Mouse (Mus musculus): ENCODE measurements at regions not wholly inside any gene's neighbourhood (a gene's known extent, or its start where the extent isn't known, plus 50 kb on each side); places are given as distances from the start of the nearest gene placed in this dataset.

- Histone ChIP-seq H3K4me1 (replicated peaks; ENCODE audit: control insufficient read depth, insufficient read depth, low read length) (peaks cover 28% of the 10 kb centered on the region), H3K4me3 (ENCODE audit: low read depth, low read length) (no peak overlapping the region), H3K36me3 (ENCODE audit: control insufficient read depth, insufficient read depth, low read length) (no peaks in the 10 kb centered on the region), H3K27me3 (ENCODE audit: control insufficient read depth, insufficient read depth, low read length) (0 out of 2 replicates have a peak, but pooled peaks cover 2% of the 10 kb centered on the region), H3K4me2 (ENCODE audit: low read depth, low read length, severe bottlenecking) (peak overlapping the region; percentile 41), H3K27ac (ENCODE audit: low read depth, low read length) (peak overlapping the region; percentile 65), H3K9ac (ENCODE audit: low read length) (no peak overlapping the region), H3K9me3 (ENCODE audit: control insufficient read depth, low read length) (no peaks in the 10 kb centered on the region)
- WGBS = 5% methylated on average over 9 of the region's 9 CpGs
- peak; percentile 18; the same call in 1 of the 2 replicates for ATAC-seq (replicated peaks; ENCODE audit: low FRiP score)
- DNase-seq (ENCODE audit: low spot score) = peak; percentile 67
These were observed 93.4 kb downstream of the Tmco5 start for GRCm38 (mm10) chr2:116971666-116972613.

- Histone ChIP-seq H3K36me3 (ENCODE audit: control insufficient read depth, insufficient read depth, low read length) (no peaks in the 10 kb centered on the region), H3K4me2 (ENCODE audit: low read depth, low read length, severe bottlenecking) (peak overlapping the region; percentile 41), H3K9ac (ENCODE audit: low read length) (no peak overlapping the region), H3K4me1 (replicated peaks; ENCODE audit: control insufficient read depth, insufficient read depth, low read length) (peaks cover 33% of the 10 kb centered on the region), H3K27me3 (ENCODE audit: control insufficient read depth, insufficient read depth, low read length) (0 out of 2 replicates have a peak, but pooled peaks cover 2% of the 10 kb centered on the region), H3K27ac (ENCODE audit: low read depth, low read length) (peak overlapping the region; percentile 65), H3K9me3 (ENCODE audit: control insufficient read depth, low read length) (no peaks in the 10 kb centered on the region), H3K4me3 (ENCODE audit: low read depth, low read length) (no peak overlapping the region)
- ATAC-seq (replicated peaks; ENCODE audit: low FRiP score) (peak; percentile 42), DNase-seq (ENCODE audit: low spot score) (peak; percentile 63)
- WGBS = under 1% methylated on average over 6 of the region's 6 CpGs
These were observed 94.1 kb downstream of the Tmco5 start for GRCm38 (mm10) chr2:116972614-116972985.

GRCm38 (mm10) chr2:116973441-116973840, 95.0 kb downstream of the Tmco5 start:
- Histone ChIP-seq H3K27me3 (ENCODE audit: control insufficient read depth, insufficient read depth, low read length) (0 out of 2 replicates have a peak, but pooled peaks cover 2% of the 10 kb centered on the region), H3K36me3 (ENCODE audit: control insufficient read depth, insufficient read depth, low read length) (no peaks in the 10 kb centered on the region), H3K4me1 (replicated peaks; ENCODE audit: control insufficient read depth, insufficient read depth, low read length) (peaks cover 39% of the 10 kb centered on the region), H3K4me2 (ENCODE audit: low read depth, low read length, severe bottlenecking) (no peak overlapping the region), H3K4me3 (ENCODE audit: low read depth, low read length) (no peak overlapping the region), H3K27ac (ENCODE audit: low read depth, low read length) (no peak overlapping the region), H3K9me3 (ENCODE audit: control insufficient read depth, low read length) (no peaks in the 10 kb centered on the region), H3K9ac (ENCODE audit: low read length) (no peak overlapping the region)
- WGBS = 16% methylated on average over 3 of the region's 3 CpGs
- DNase-seq (ENCODE audit: low spot score) (no peak), ATAC-seq (replicated peaks; ENCODE audit: low FRiP score) (no peak)

- DNase-seq (ENCODE audit: low spot score) (no peak), ATAC-seq (replicated peaks; ENCODE audit: low FRiP score) (no peak)
- Histone ChIP-seq H3K4me2 (ENCODE audit: low read depth, low read length, severe bottlenecking) (no peak overlapping the region), H3K9ac (ENCODE audit: low read length) (no peak overlapping the region; the same call in 1 of the 2 replicates), H3K4me1 (replicated peaks; ENCODE audit: control insufficient read depth, insufficient read depth, low read length) (peaks cover 39% of the 10 kb centered on the region), H3K4me3 (ENCODE audit: low read depth, low read length) (no peak overlapping the region), H3K36me3 (ENCODE audit: control insufficient read depth, insufficient read depth, low read length) (no peaks in the 10 kb centered on the region), H3K9me3 (ENCODE audit: control insufficient read depth, low read length) (no peaks in the 10 kb centered on the region), H3K27ac (ENCODE audit: low read depth, low read length) (no peak overlapping the region), H3K27me3 (ENCODE audit: control insufficient read depth, insufficient read depth, low read length) (0 out of 2 replicates have a peak, but pooled peaks cover 2% of the 10 kb centered on the region)
- 65% methylated on average over 9 of the region's 9 CpGs for WGBS
These were observed 95.7 kb downstream of the Tmco5 start for GRCm38 (mm10) chr2:116974152-116974551.

- Histone ChIP-seq H3K4me1 (replicated peaks; ENCODE audit: control insufficient read depth, insufficient read depth, low read length) (peaks cover 41% of the 10 kb centered on the region), H3K4me3 (ENCODE audit: low read depth, low read length) (no peak overlapping the region; the same call in 1 of the 2 replicates), H3K27ac (ENCODE audit: low read depth, low read length) (peak overlapping the region; percentile 98), H3K27me3 (ENCODE audit: control insufficient read depth, insufficient read depth, low read length) (no peaks in the 10 kb centered on the region), H3K9ac (ENCODE audit: low read length) (peak overlapping the region; percentile 65), H3K9me3 (ENCODE audit: control insufficient read depth, low read length) (no peaks in the 10 kb centered on the region), H3K36me3 (ENCODE audit: control insufficient read depth, insufficient read depth, low read length) (no peaks in the 10 kb centered on the region), H3K4me2 (ENCODE audit: low read depth, low read length, severe bottlenecking) (peak overlapping the region; percentile 61)
- ATAC-seq (replicated peaks; ENCODE audit: low FRiP score) (no peak), DNase-seq (ENCODE audit: low spot score) (no peak)
- 8% methylated on average over 7 of the region's 7 CpGs for WGBS
These were observed 96.1 kb downstream of the Tmco5 start for GRCm38 (mm10) chr2:116974569-116975060.

- Histone ChIP-seq H3K27me3 (ENCODE audit: control insufficient read depth, insufficient read depth, low read length) (no peaks in the 10 kb centered on the region), H3K4me3 (ENCODE audit: low read depth, low read length) (peak overlapping the region; percentile 34), H3K4me2 (ENCODE audit: low read depth, low read length, severe bottlenecking) (peak overlapping the region; percentile 61), H3K27ac (ENCODE audit: low read depth, low read length) (peak overlapping the region; percentile 98), H3K4me1 (replicated peaks; ENCODE audit: control insufficient read depth, insufficient read depth, low read length) (peaks cover 44% of the 10 kb centered on the region), H3K36me3 (ENCODE audit: control insufficient read depth, insufficient read depth, low read length) (no peaks in the 10 kb centered on the region), H3K9ac (ENCODE audit: low read length) (peak overlapping the region; percentile 65), H3K9me3 (ENCODE audit: control insufficient read depth, low read length) (no peaks in the 10 kb centered on the region)
- DNase-seq (ENCODE audit: low spot score) (no peak), ATAC-seq (replicated peaks; ENCODE audit: low FRiP score) (peak; percentile 13; the same call in 1 of the 2 replicates)
- WGBS = under 1% methylated on average over 14 of the region's 14 CpGs
These were observed 96.7 kb downstream of the Tmco5 start for GRCm38 (mm10) chr2:116975091-116975600.

- H3K4me3 ChIP-seq (ENCODE audit: low read depth, low read length) = peak overlapping the region; percentile 34
- H3K27me3 ChIP-seq (ENCODE audit: control insufficient read depth, insufficient read depth, low read length) = no peaks in the 10 kb centered on the region
- peak overlapping the region; percentile 65 for H3K9ac ChIP-seq (ENCODE audit: low read length)
- no peaks in the 10 kb centered on the region for H3K36me3 ChIP-seq (ENCODE audit: control insufficient read depth, insufficient read depth, low read length)
- ATAC-seq (replicated peaks; ENCODE audit: low FRiP score) (peak; percentile 91), DNase-seq (ENCODE audit: low spot score) (peak; percentile 96)
- peaks cover 44% of the 10 kb centered on the region for H3K4me1 ChIP-seq (replicated peaks; ENCODE audit: control insufficient read depth, insufficient read depth, low read length)
- peak overlapping the region; percentile 98 for H3K27ac ChIP-seq (ENCODE audit: low read depth, low read length)
- under 1% methylated on average over 54 of the region's 54 CpGs for WGBS
- H3K9me3 ChIP-seq (ENCODE audit: control insufficient read depth, low read length) = no peaks in the 10 kb centered on the region
- peak overlapping the region; percentile 61 for H3K4me2 ChIP-seq (ENCODE audit: low read depth, low read length, severe bottlenecking)
These were observed 97.3 kb downstream of the Tmco5 start for GRCm38 (mm10) chr2:116975601-116976431.

- Histone ChIP-seq H3K27ac (ENCODE audit: low read depth, low read length) (peak overlapping the region; percentile 98), H3K36me3 (ENCODE audit: control insufficient read depth, insufficient read depth, low read length) (no peaks in the 10 kb centered on the region), H3K9me3 (ENCODE audit: control insufficient read depth, low read length) (no peaks in the 10 kb centered on the region), H3K4me1 (replicated peaks; ENCODE audit: control insufficient read depth, insufficient read depth, low read length) (peaks cover 44% of the 10 kb centered on the region), H3K27me3 (ENCODE audit: control insufficient read depth, insufficient read depth, low read length) (no peaks in the 10 kb centered on the region), H3K9ac (ENCODE audit: low read length) (peak overlapping the region; percentile 65), H3K4me3 (ENCODE audit: low read depth, low read length) (peak overlapping the region; percentile 34), H3K4me2 (ENCODE audit: low read depth, low read length, severe bottlenecking) (peak overlapping the region; percentile 61)
- 0% methylated on average over 7 of the region's 7 CpGs for WGBS
- ATAC-seq (replicated peaks; ENCODE audit: low FRiP score) (no peak), DNase-seq (ENCODE audit: low spot score) (peak; percentile 77)
These were observed 97.9 kb downstream of the Tmco5 start for GRCm38 (mm10) chr2:116976432-116976750.

All from forebrain, embryonic 11.5 days (tissue).